Mouse (Mus musculus) midbrain, embryonic 10.5 days (tissue): ENCODE measurements at regions not wholly inside any gene's neighbourhood (a gene's known extent, or its start where the extent isn't known, plus 50 kb on each side); places are given as distances from the start of the nearest gene placed in this dataset.

Experiments
- DNase-seq: peaks from one replicate; pipeline ENCODE4 v3.0.0-alpha.2; 2017; ENCODE audit warnings: low spot score
- H3K27ac ChIP-seq: fragments of 300-500 bp; sonication (generic); replicated peaks from 2 replicates; pipeline ENCODE4 v1.5.1; 2016; ENCODE audit warnings: mild to moderate bottlenecking
- H3K27me3 ChIP-seq: fragments of 300-500 bp; sonication (generic); 2 replicates; pipeline ENCODE4 v1.6.1; 2016; ENCODE audit warnings: low read depth, mild to moderate bottlenecking; ENCODE audit not compliant: poor library complexity, severe bottlenecking
- H3K36me3 ChIP-seq: fragments of 300-500 bp; sonication (generic); 2 replicates; pipeline ENCODE4 v1.6.1; 2016; ENCODE audit warnings: mild to moderate bottlenecking, moderate library complexity
- H3K4me1 ChIP-seq: fragments of 300-500 bp; sonication (generic); 2 replicates; pipeline ENCODE4 v1.6.1; 2016
- H3K4me3 ChIP-seq: fragments of 300-500 bp; sonication (generic); 2 replicates; pipeline ENCODE4 v1.5.1; 2016; ENCODE audit warnings: mild to moderate bottlenecking, moderate library complexity
- H3K9me3 ChIP-seq: fragments of 300-500 bp; sonication (generic); replicated peaks from 2 replicates; pipeline ENCODE4 v1.6.1; 2016; ENCODE audit warnings: mild to moderate bottlenecking
- WGBS: fragments of 180-500 bp; shearing (Covaris S2); methylation state at CpG from one replicate; pipeline ENCODE4 v1.1.7; 2016; 5-methylcytosine and 5-hydroxymethylcytosine counted together

GRCm38 (mm10) chr9:67633026-67633741, 73.7 kb upstream of the Tln2 start:
- H3K27ac ChIP-seq, result peak overlapping the region; percentile 90
- H3K9me3 ChIP-seq, result no peaks in the 10 kb centered on the region
- H3K27me3 ChIP-seq, result peaks cover 36% of the 10 kb centered on the region
- H3K4me3 ChIP-seq, result peak overlapping the region; percentile 72
- under 1% methylated on average over 50 of the region's 50 CpGs for WGBS
- H3K4me1 ChIP-seq, result peaks cover 36% of the 10 kb centered on the region
- peak; percentile 73 for DNase-seq
- no peaks in the 10 kb centered on the region for H3K36me3 ChIP-seq

GRCm38 (mm10) chr9:67633761-67634441, 74.4 kb upstream of the Tln2 start:
- Histone ChIP-seq H3K4me3 (peak overlapping the region; percentile 72), H3K36me3 (no peaks in the 10 kb centered on the region), H3K9me3 (no peaks in the 10 kb centered on the region), H3K27me3 (peaks cover 36% of the 10 kb centered on the region), H3K4me1 (peaks cover 32% of the 10 kb centered on the region), H3K27ac (peak overlapping the region; percentile 90)
- under 1% methylated on average over 61 of the region's 61 CpGs for WGBS
- peak; percentile 76 for DNase-seq

- no peaks in the 10 kb centered on the region for H3K27me3 ChIP-seq
- H3K9me3 ChIP-seq, result no peaks in the 10 kb centered on the region
- DNase-seq, result no peak
- no peak overlapping the region for H3K27ac ChIP-seq
- 90% methylated on average over 2 of the region's 2 CpGs for WGBS
- H3K36me3 ChIP-seq, result no peaks in the 10 kb centered on the region
- no peaks in the 10 kb centered on the region for H3K4me1 ChIP-seq
- H3K4me3 ChIP-seq, result no peak overlapping the region
These were observed 87.3 kb upstream of the Tln2 start for GRCm38 (mm10) chr9:67646820-67647219.

GRCm38 (mm10) chr9:67664773-67665172, 94.5 kb upstream of the C2cd4b start:
- Histone ChIP-seq H3K36me3 (no peaks in the 10 kb centered on the region), H3K4me3 (no peak overlapping the region), H3K4me1 (no peaks in the 10 kb centered on the region), H3K9me3 (no peaks in the 10 kb centered on the region), H3K27ac (no peak overlapping the region), H3K27me3 (no peaks in the 10 kb centered on the region)
- no peak for DNase-seq

- Histone ChIP-seq H3K36me3 (no peaks in the 10 kb centered on the region), H3K4me3 (no peak overlapping the region), H3K27me3 (no peaks in the 10 kb centered on the region), H3K4me1 (no peaks in the 10 kb centered on the region), H3K9me3 (no peaks in the 10 kb centered on the region), H3K27ac (no peak overlapping the region)
- DNase-seq, result no peak
- 88% methylated on average over 12 of the region's 12 CpGs for WGBS
These were observed 88.8 kb upstream of the C2cd4b start for GRCm38 (mm10) chr9:67670261-67671020.

GRCm38 (mm10) chr9:67676906-67677305, 82.3 kb upstream of the C2cd4b start:
- 79% methylated on average over 1 of the region's 1 CpGs for WGBS
- no peak overlapping the region for H3K27ac ChIP-seq

GRCm38 (mm10) chr9:67683367-67683766, 75.9 kb upstream of the C2cd4b start:
- H3K27me3 ChIP-seq, result no peaks in the 10 kb centered on the region
- H3K9me3 ChIP-seq, result peaks cover 13% of the 10 kb centered on the region
- 16% methylated on average over 7 of the region's 7 CpGs for WGBS
- no peak overlapping the region for H3K4me3 ChIP-seq
- peak; percentile 85 for DNase-seq
- H3K4me1 ChIP-seq, result no peaks in the 10 kb centered on the region
- H3K36me3 ChIP-seq, result no peaks in the 10 kb centered on the region
- H3K27ac ChIP-seq, result no peak overlapping the region

More at GRCm38 (mm10) chr9:67676906-67677305, 82.3 kb upstream of the C2cd4b start:
- no peaks in the 10 kb centered on the region for H3K36me3 ChIP-seq
- no peaks in the 10 kb centered on the region for H3K9me3 ChIP-seq
- no peak overlapping the region for H3K4me3 ChIP-seq
- no peaks in the 10 kb centered on the region for H3K27me3 ChIP-seq
- no peak for DNase-seq
- H3K4me1 ChIP-seq, result no peaks in the 10 kb centered on the region

GRCm38 (mm10) chr9:67692396-67692795, 66.8 kb upstream of the C2cd4b start:
- WGBS, result 87% methylated on average over 13 of the region's 13 CpGs
- Histone ChIP-seq H3K4me1 (peaks cover 7% of the 10 kb centered on the region; the same call in 1 of the 2 replicates), H3K27me3 (no peaks in the 10 kb centered on the region), H3K9me3 (no peaks in the 10 kb centered on the region), H3K36me3 (no peaks in the 10 kb centered on the region), H3K27ac (no peak overlapping the region), H3K4me3 (no peak overlapping the region)
- no peak for DNase-seq

GRCm38 (mm10) chr9:67693716-67694115, 65.5 kb upstream of the C2cd4b start:
- Histone ChIP-seq H3K9me3 (no peaks in the 10 kb centered on the region), H3K27ac (no peak overlapping the region), H3K4me1 (peaks cover 7% of the 10 kb centered on the region; the same call in 1 of the 2 replicates), H3K27me3 (peaks cover 5% of the 10 kb centered on the region; the same call in 1 of the 2 replicates), H3K4me3 (no peak overlapping the region), H3K36me3 (no peaks in the 10 kb centered on the region)
- DNase-seq, result peak; percentile 28
- WGBS, result 19% methylated on average over 7 of the region's 7 CpGs

GRCm38 (mm10) chr9:67698796-67699195, 60.4 kb upstream of the C2cd4b start:
- 93% methylated on average over 2 of the region's 2 CpGs for WGBS
- no peaks in the 10 kb centered on the region for H3K9me3 ChIP-seq

GRCm38 (mm10) chr9:67699846-67700579, 59.2 kb upstream of the C2cd4b start:
- Histone ChIP-seq H3K27ac (peak overlapping the region; percentile 69), H3K27me3 (peaks cover 29% of the 10 kb centered on the region), H3K36me3 (no peaks in the 10 kb centered on the region), H3K4me3 (peak overlapping the region; percentile 48), H3K4me1 (peaks cover 7% of the 10 kb centered on the region), H3K9me3 (no peaks in the 10 kb centered on the region)
- WGBS, result 26% methylated on average over 35 of the region's 35 CpGs
- DNase-seq, result peak; percentile 61

More at GRCm38 (mm10) chr9:67698796-67699195, 60.4 kb upstream of the C2cd4b start:
- no peak for DNase-seq
- Histone ChIP-seq H3K36me3 (no peaks in the 10 kb centered on the region), H3K27me3 (peaks cover 29% of the 10 kb centered on the region), H3K4me3 (no peak overlapping the region), H3K27ac (no peak overlapping the region), H3K4me1 (peaks cover 8% of the 10 kb centered on the region)

GRCm38 (mm10) chr9:67708246-67708960, 50.8 kb upstream of the C2cd4b start:
- no peaks in the 10 kb centered on the region for H3K4me1 ChIP-seq
- H3K27ac ChIP-seq, result no peak overlapping the region
- no peaks in the 10 kb centered on the region for H3K36me3 ChIP-seq
- H3K9me3 ChIP-seq, result no peaks in the 10 kb centered on the region
- no peaks in the 10 kb centered on the region for H3K27me3 ChIP-seq
- WGBS, result 64% methylated on average over 5 of the region's 5 CpGs
- DNase-seq, result no peak
- no peak overlapping the region for H3K4me3 ChIP-seq
